ENCODE assay signal across 11 mouse cellular contexts in genomic region chr4:49913636-49914035, GRCm38 (mm10).
DNase-seq lines count a peak whose midpoint lies in the region; ATAC-seq and TF ChIP-seq lines count a peak whose summit lies in the region.
"Had no signal": no experiment of that assay in that cellular context is flagged by ENCODE, and none has a peak within 500 bp of the region (broad histone marks: within the 10 kb centered on the region; RNA-seq: fewer than 3 reads in every experiment).

No protein-coding gene starts in this region.

- no peaks in the 10 kb centered on the region for H3K9me3 ChIP-seq in lung, embryonic 14.5 days (ENCODE audit: low read depth, low read length)
- H3K9me3 ChIP-seq in lung, postnatal 0 days (ENCODE audit: low read length), result no peaks in the 10 kb centered on the region
- no peaks in the 10 kb centered on the region for H3K9me3 ChIP-seq in stomach, embryonic 15.5 days
- H3K9me3 ChIP-seq: limb, embryonic 12.5 days; midbrain, embryonic 12.5 days had no signal

- no peak overlapping the region for H3K4me2 ChIP-seq in lung, embryonic 14.5 days
- H3K4me2 ChIP-seq in lung, postnatal 0 days (replicated peaks; ENCODE audit: low read depth, low read length), result no peak overlapping the region
- H3K4me2 ChIP-seq in stomach, embryonic 15.5 days, result no peak overlapping the region
- H3K4me2 ChIP-seq: limb, embryonic 12.5 days; midbrain, embryonic 12.5 days had no signal

- peak; percentile 68 for DNase-seq in lung, embryonic 14.5 days
- no peak for DNase-seq in lung, postnatal 0 days (ENCODE audit: low spot score)
- peak; percentile 61 to 88 for DNase-seq in layer of hippocampus, postnatal 14 days (ENCODE audit: low spot score in 2 of 2)

- H3K4me3 ChIP-seq in lung, embryonic 14.5 days (ENCODE audit: low read depth, low read length), result no peak overlapping the region
- no peak overlapping the region for H3K4me3 ChIP-seq in lung, postnatal 0 days (ENCODE audit: low read depth, low read length)
- H3K4me3 ChIP-seq in cortical plate, adult 2 months (ENCODE audit: insufficient read depth, low read length), result no peak overlapping the region
- H3K4me3 ChIP-seq in stomach, embryonic 15.5 days (replicated peaks), result no peak overlapping the region
- H3K4me3 ChIP-seq: heart, adult 2 months; limb, embryonic 12.5 days; midbrain, embryonic 12.5 days had no signal

- no peak overlapping the region for H3K9ac ChIP-seq in lung, embryonic 14.5 days
- no peak overlapping the region for H3K9ac ChIP-seq in lung, postnatal 0 days (replicated peaks; ENCODE audit: low read depth)
- no peak overlapping the region for H3K9ac ChIP-seq in stomach, embryonic 15.5 days
- H3K9ac ChIP-seq: limb, embryonic 12.5 days; midbrain, embryonic 12.5 days had no signal

- no peaks in the 10 kb centered on the region for H3K36me3 ChIP-seq in lung, embryonic 14.5 days (ENCODE audit: insufficient read depth)
- H3K36me3 ChIP-seq in lung, postnatal 0 days (ENCODE audit: insufficient read depth, low read length), result no peaks in the 10 kb centered on the region
- H3K36me3 ChIP-seq in stomach, embryonic 15.5 days, result no peaks in the 10 kb centered on the region
- H3K36me3 ChIP-seq: limb, embryonic 12.5 days; midbrain, embryonic 12.5 days had no signal

- ATAC-seq in lung, embryonic 14.5 days (ENCODE audit: insufficient read depth), result no peak
- ATAC-seq in lung, postnatal 0 days, result no peak
- peak; percentile 35; the same call in 1 of the 2 replicates for ATAC-seq in stomach, embryonic 15.5 days (ENCODE audit: insufficient read depth, low FRiP score, low read depth)
- no peak for ATAC-seq in inflammation-experienced regulatory T-cells, adult 6 months
- no peak for ATAC-seq in erythroblast, adult 5-6 weeks (replicated peaks; ENCODE audit: low FRiP score, poor library complexity, severe bottlenecking)
- ATAC-seq: Patski had no signal

- no peaks in the 10 kb centered on the region for H3K4me1 ChIP-seq in lung, embryonic 14.5 days (ENCODE audit: insufficient read depth)
- no peaks in the 10 kb centered on the region for H3K4me1 ChIP-seq in lung, postnatal 0 days (ENCODE audit: insufficient read depth, low read depth, low read length)
- peaks cover 5% of the 10 kb centered on the region; the same call in 1 of the 2 replicates for H3K4me1 ChIP-seq in cortical plate, adult 2 months (ENCODE audit: control insufficient read depth, insufficient read depth, low read length)
- H3K4me1 ChIP-seq in stomach, embryonic 15.5 days, result no peaks in the 10 kb centered on the region
- H3K4me1 ChIP-seq: limb, embryonic 12.5 days; midbrain, embryonic 12.5 days had no signal

- no peaks in the 10 kb centered on the region for H3K27me3 ChIP-seq in lung, embryonic 14.5 days (ENCODE audit: insufficient read depth, low read length)
- H3K27me3 ChIP-seq in lung, postnatal 0 days (replicated peaks; ENCODE audit: insufficient read depth, low read length), result no peaks in the 10 kb centered on the region
- H3K27me3 ChIP-seq in stomach, embryonic 15.5 days (replicated peaks), result no peaks in the 10 kb centered on the region
- H3K27me3 ChIP-seq: limb, embryonic 12.5 days; midbrain, embryonic 12.5 days had no signal

- no peak for TF ChIP-seq EP300 in lung, postnatal 0 days (IDR thresholded peaks at IDR 0.05)

- no peak overlapping the region for H3K27ac ChIP-seq in lung, embryonic 14.5 days (ENCODE audit: low read depth)
- H3K27ac ChIP-seq in lung, postnatal 0 days (ENCODE audit: low read length), result no peak overlapping the region
- H3K27ac ChIP-seq in cortical plate, adult 2 months (ENCODE audit: insufficient read depth, low read length), result peak overlapping the region; percentile 65; the same call in 1 of the 2 replicates
- no peak overlapping the region for H3K27ac ChIP-seq in stomach, embryonic 15.5 days
- H3K27ac ChIP-seq: heart, adult 2 months; limb, embryonic 12.5 days; midbrain, embryonic 12.5 days had no signal

- no peak for TF ChIP-seq CTCF in lung, embryonic 14.5 days (IDR thresholded peaks at IDR 0.05; ENCODE audit: low read depth)
- no peak for TF ChIP-seq CTCF in lung, postnatal 0 days (IDR thresholded peaks at IDR 0.05)
- no peak for TF ChIP-seq CTCF in cortical plate, adult 2 months (IDR thresholded peaks at IDR 0.05; ENCODE audit: extremely low read depth, insufficient read depth, low read length)

- TF ChIP-seq POLR2A in cortical plate, adult 2 months (IDR thresholded peaks at IDR 0.05; ENCODE audit: extremely low read depth, insufficient read depth, low read length), result no peak

- 43% methylated on average over 2 of the region's 2 CpGs for WGBS in lung, embryonic 14.5 days
- 34% methylated on average over 2 of the region's 2 CpGs for WGBS in lung, postnatal 0 days
- WGBS in stomach, embryonic 15.5 days, result 33% methylated on average over 2 of the region's 2 CpGs
